Mouse (Mus musculus) spleen, postnatal 36 days (tissue): ENCODE results near the gene Phyh.

Experiments
- DNase-seq, 2 experiments: peaks; one replicate each; pipeline ENCODE4 v3.0.0; 2022; ENCODE audit warnings: low spot score in 2 of 2, mixed read lengths in 1 of 2

Phyh gene

GRCm38 (mm10) chr2:4918860-4919739 lies at the start of gene Phyh:
TSS of gene Phyh (plus strand) at chr2:4919019.
- DNase-seq, result peak; percentile 87 to 88

GRCm38 (mm10) chr2:4872740-4873139 lies 46.1 kb upstream of the Phyh start:
- no peak for DNase-seq

GRCm38 (mm10) chr2:4873331-4873730 lies 45.5 kb upstream of the Phyh start:
- DNase-seq, result no peak

- no peak for DNase-seq
These were observed 43.7 kb upstream of the Phyh start for GRCm38 (mm10) chr2:4875090-4875489.

GRCm38 (mm10) chr2:4876131-4876530 lies 42.7 kb upstream of the Phyh start:
- DNase-seq, result no peak

GRCm38 (mm10) chr2:4880737-4881349 lies 38.0 kb upstream of the Phyh start:
- peak in 1 of 2 experiments; percentile 13 for DNase-seq

GRCm38 (mm10) chr2:4881350-4882248 lies 37.2 kb upstream of the Phyh start, which contains the start of gene Sephs1:
TSS of gene Sephs1 (plus strand) at chr2:4881564.
- DNase-seq, result peak; percentile 79 to 81

- DNase-seq, result peak; percentile 37 to 58
These were observed 36.5 kb upstream of the Phyh start for GRCm38 (mm10) chr2:4882249-4882791.

- DNase-seq, result peak in 1 of 2 experiments; percentile 8
These were observed 35.7 kb upstream of the Phyh start for GRCm38 (mm10) chr2:4883009-4883704.

GRCm38 (mm10) chr2:4886896-4887295 lies 31.9 kb upstream of the Phyh start:
- no peak for DNase-seq

- DNase-seq, result no peak
These were observed 23.2 kb upstream of the Phyh start for GRCm38 (mm10) chr2:4895598-4895997.

- no peak for DNase-seq
These were observed 21.8 kb upstream of the Phyh start for GRCm38 (mm10) chr2:4896970-4897369.

- no peak for DNase-seq
These were observed 18.2 kb upstream of the Phyh start for GRCm38 (mm10) chr2:4900624-4901023.

- DNase-seq, result no peak
These were observed 16.5 kb upstream of the Phyh start for GRCm38 (mm10) chr2:4902346-4902745.

GRCm38 (mm10) chr2:4907120-4907519 lies 11.7 kb upstream of the Phyh start:
- DNase-seq, result no peak

- no peak for DNase-seq
These were observed 10.9 kb upstream of the Phyh start for GRCm38 (mm10) chr2:4907916-4908315.

- DNase-seq, result no peak
These were observed 10.0 kb upstream of the Phyh start for GRCm38 (mm10) chr2:4908771-4909315.

- no peak for DNase-seq
These were observed 8.9 kb upstream of the Phyh start for GRCm38 (mm10) chr2:4909909-4910308.

- DNase-seq, result no peak
These were observed 8.3 kb upstream of the Phyh start for GRCm38 (mm10) chr2:4910521-4910920.

- no peak for DNase-seq
These were observed 4.9 kb upstream of the Phyh start for GRCm38 (mm10) chr2:4913949-4914348.

- no peak for DNase-seq
These were observed 2.8 kb upstream of the Phyh start for GRCm38 (mm10) chr2:4916037-4916436.
